Mouse (Mus musculus) lung, embryonic 16.5 days (tissue): ENCODE measurements around the gene Tanc2. TPM values are rescaled to one million over a fixed set of nuclear protein-coding genes. Genes with fewer than 3 reads are reported as not detected.

Source experiments
- ATAC-seq: fragments of 200-750 bp; cut with Nextera tagmentation; 2 replicates; pipeline ENCODE4 v1.8.0; 2017; ENCODE audit warnings: low read depth, mild to moderate bottlenecking, moderate library complexity
- H3K27ac ChIP-seq: fragments of 300-500 bp; sonication (generic); 2 replicates; pipeline ENCODE4 v1.5.1; 2014; ENCODE audit warnings: mild to moderate bottlenecking, control low read depth, low read length
- H3K27me3 ChIP-seq: fragments of 300-500 bp; sonication (generic); 2 replicates; pipeline ENCODE4 v1.6.1; 2014; ENCODE audit warnings: low read depth, low read length, mixed read lengths; ENCODE audit not compliant: control insufficient read depth, insufficient read depth
- H3K36me3 ChIP-seq: fragments of 300-500 bp; sonication (generic); 2 replicates; pipeline ENCODE4 v1.6.1; 2014; ENCODE audit warnings: low read length; ENCODE audit not compliant: control insufficient read depth, insufficient read depth
- H3K4me1 ChIP-seq: fragments of 300-500 bp; sonication (generic); replicated peaks from 2 replicates; pipeline ENCODE4 v1.6.1; 2014; ENCODE audit warnings: low read length, mixed read lengths; ENCODE audit not compliant: control insufficient read depth, insufficient read depth
- H3K4me2 ChIP-seq: fragments of 300-500 bp; sonication (generic); 2 replicates; pipeline ENCODE4 v1.6.1; 2014; ENCODE audit warnings: low read depth, low read length, control low read depth
- H3K4me3 ChIP-seq: fragments of 300-500 bp; sonication (generic); 2 replicates; pipeline ENCODE4 v1.5.1; 2014; ENCODE audit warnings: mild to moderate bottlenecking, low read length, control low read depth
- H3K9ac ChIP-seq: fragments of 300-500 bp; sonication (generic); 2 replicates; pipeline ENCODE4 v1.6.1; 2014; ENCODE audit warnings: low read length, control low read depth
- H3K9me3 ChIP-seq: fragments of 300-500 bp; sonication (generic); 2 replicates; pipeline ENCODE4 v1.6.1; 2016; ENCODE audit warnings: low read length; ENCODE audit not compliant: control insufficient read depth
- WGBS: fragments of 180-500 bp; shearing (Covaris S2); extraction: QIAGEN DNeasy Blood & Tissue Kit; methylation state at CpG from one replicate; pipeline ENCODE4 v1.1.7; 2014; 5-methylcytosine and 5-hydroxymethylcytosine counted together
- polyA plus RNA-seq: library from polyadenylated mRNA; unstranded; fragments of >200 nt; fragmentation: Nextera tagmentation; extraction: Ambion mirVana; gene quantifications from 2 replicates; pipeline ENCODE4 v1.2.1, GENCODE M21; 2015

Gene Tanc2
- polyA plus RNA-seq, 1 experiment from 2014 or later = 14.8 TPM

DNA sequence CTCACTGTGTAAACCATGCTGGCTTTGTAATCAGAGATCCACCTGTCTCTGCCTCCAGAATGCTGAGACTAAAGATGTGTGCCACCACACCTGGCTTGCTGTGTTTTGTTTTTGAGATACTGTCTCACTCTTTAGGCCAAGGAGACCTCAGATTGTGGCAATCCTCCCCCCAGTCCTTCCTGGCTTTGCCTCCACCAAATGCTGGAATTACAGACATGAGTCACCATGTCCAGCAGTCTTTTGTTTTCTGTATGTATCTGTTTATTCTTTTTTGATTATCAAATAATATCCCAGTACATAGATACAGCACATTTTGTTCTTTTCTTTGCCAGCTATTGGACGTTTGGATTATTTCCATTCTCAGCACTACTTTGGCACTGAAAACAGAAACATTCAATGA, 368.8 kb downstream of the Tanc2 start:
- H3K9me3 ChIP-seq = no peaks in the 10 kb centered on the region
- H3K9ac ChIP-seq = no peak overlapping the region
- no peak overlapping the region for H3K27ac ChIP-seq
- no peaks in the 10 kb centered on the region for H3K36me3 ChIP-seq
- 19% methylated on average over 1 of the region's 1 CpGs for WGBS
- no peak overlapping the region for H3K4me2 ChIP-seq
- no peak overlapping the region for H3K4me3 ChIP-seq
- ATAC-seq = no peak
- no peaks in the 10 kb centered on the region for H3K27me3 ChIP-seq
- peaks cover 9% of the 10 kb centered on the region for H3K4me1 ChIP-seq

GRCm38 (mm10) chr11:105959355-105959754, 369.6 kb downstream of the Tanc2 start:
- H3K27ac ChIP-seq = no peak overlapping the region
- no peaks in the 10 kb centered on the region for H3K27me3 ChIP-seq
- H3K4me2 ChIP-seq = peak overlapping the region; percentile 27
- no peaks in the 10 kb centered on the region for H3K36me3 ChIP-seq
- no peaks in the 10 kb centered on the region for H3K9me3 ChIP-seq
- peak; percentile 51; the same call in 1 of the 2 replicates for ATAC-seq
- H3K4me1 ChIP-seq = peaks cover 9% of the 10 kb centered on the region
- peak overlapping the region; percentile 37 for H3K9ac ChIP-seq
- 6% methylated on average over 17 of the region's 17 CpGs for WGBS
- H3K4me3 ChIP-seq = no peak overlapping the region

DNA sequence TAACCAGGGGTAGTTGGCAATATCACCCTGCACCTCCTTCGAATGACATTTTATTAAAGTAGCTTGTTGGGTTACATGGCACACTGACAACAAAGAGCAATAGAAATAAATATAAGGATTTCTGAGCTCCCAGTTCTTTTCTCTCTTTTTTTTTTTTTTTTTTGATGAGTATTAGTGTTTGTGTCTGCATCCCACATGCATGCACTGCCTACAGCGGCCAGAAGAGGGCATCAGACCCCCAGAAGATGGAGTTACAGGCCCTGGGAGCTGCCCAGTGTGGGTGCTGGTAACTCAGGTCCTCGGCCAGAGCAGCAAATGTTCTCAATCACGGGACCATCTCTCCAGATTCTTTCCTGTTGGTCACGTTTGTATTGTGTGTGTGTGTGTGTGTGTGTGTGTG, 374.9 kb downstream of the Tanc2 start:
- H3K4me3 ChIP-seq = no peak overlapping the region
- H3K27ac ChIP-seq = no peak overlapping the region
- H3K9me3 ChIP-seq = no peaks in the 10 kb centered on the region
- H3K9ac ChIP-seq = no peak overlapping the region
- H3K27me3 ChIP-seq = peaks cover 13% of the 10 kb centered on the region; the same call in 1 of the 2 replicates
- 59% methylated on average over 5 of the region's 5 CpGs for WGBS
- ATAC-seq = no peak
- no peaks in the 10 kb centered on the region for H3K36me3 ChIP-seq
- H3K4me1 ChIP-seq = peaks cover 8% of the 10 kb centered on the region
- no peak overlapping the region for H3K4me2 ChIP-seq

DNA sequence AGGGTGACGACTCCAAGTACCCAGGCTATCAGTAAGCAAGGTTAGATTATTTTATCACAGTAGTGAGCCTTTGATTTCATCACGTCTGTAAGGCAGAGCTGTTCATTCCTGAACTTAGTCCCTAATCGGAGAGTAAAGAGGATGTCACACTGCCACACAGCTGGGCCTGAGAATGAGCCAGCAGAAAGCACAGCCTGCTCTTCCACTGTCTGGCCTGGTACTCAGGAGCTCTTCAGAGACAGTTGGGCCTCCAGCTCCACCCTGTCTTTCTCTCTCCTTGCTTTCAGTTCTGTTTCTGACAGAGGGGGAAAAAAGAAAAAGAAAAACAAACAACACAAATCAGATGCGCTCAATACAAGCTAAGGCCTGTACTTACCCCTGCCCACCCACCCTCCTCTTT, 376.5 kb downstream of the Tanc2 start:
- H3K4me3 ChIP-seq = no peak overlapping the region
- H3K27me3 ChIP-seq = peaks cover 13% of the 10 kb centered on the region; the same call in 1 of the 2 replicates
- no peaks in the 10 kb centered on the region for H3K9me3 ChIP-seq
- no peak overlapping the region for H3K9ac ChIP-seq
- H3K4me2 ChIP-seq = no peak overlapping the region
- no peak for ATAC-seq
- H3K27ac ChIP-seq = no peak overlapping the region
- peaks cover 6% of the 10 kb centered on the region for H3K4me1 ChIP-seq
- H3K36me3 ChIP-seq = no peaks in the 10 kb centered on the region
- whole genome bisulfite sequencing = 59% methylated on average over 4 of the region's 4 CpGs

GRCm38 (mm10) chr11:105967741-105968574, 378.2 kb downstream of the Tanc2 start, which contains the start of gene Ace:
Gene Ace, plus strand, starts transcription at chr11:105967945.
- under 1% methylated on average over 73 of the region's 76 CpGs for WGBS
- H3K27ac ChIP-seq = no peak within 1 kb of the TSS; the same call in 1 of the 2 replicates
- ATAC-seq = peak; percentile 79
- H3K36me3 ChIP-seq = no peaks in the 10 kb centered on the region
- peak within 1 kb of the TSS; percentile 81 for H3K4me2 ChIP-seq
- no peaks in the 10 kb centered on the region for H3K9me3 ChIP-seq
- peaks cover 6% of the 10 kb centered on the region for H3K4me1 ChIP-seq
- peaks cover 13% of the 10 kb centered on the region; the same call in 1 of the 2 replicates for H3K27me3 ChIP-seq
- peak within 1 kb of the TSS; percentile 54 for H3K4me3 ChIP-seq
- peak within 1 kb of the TSS; percentile 66 for H3K9ac ChIP-seq

DNA sequence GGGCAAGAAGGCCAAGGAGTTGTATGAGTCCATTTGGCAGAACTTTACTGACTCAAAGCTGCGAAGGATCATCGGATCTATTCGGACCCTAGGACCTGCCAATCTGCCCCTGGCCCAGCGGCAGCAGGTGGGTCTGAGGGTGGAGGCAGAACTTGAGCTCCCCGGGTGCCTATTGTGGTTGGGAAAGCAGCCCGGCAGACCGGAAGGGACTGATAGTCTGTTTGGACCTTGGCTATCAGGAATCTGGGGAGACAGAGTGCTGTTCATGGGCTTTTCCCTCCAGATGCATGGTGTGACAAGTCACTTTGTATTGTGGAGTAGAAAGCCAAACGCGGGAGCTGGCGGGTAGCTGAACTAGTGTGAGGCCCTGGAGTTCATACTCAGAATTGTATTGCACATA, 379.2 kb downstream of the Tanc2 start:
- no peaks in the 10 kb centered on the region for H3K36me3 ChIP-seq
- H3K4me1 ChIP-seq = peaks cover 6% of the 10 kb centered on the region
- H3K27me3 ChIP-seq = peaks cover 13% of the 10 kb centered on the region; the same call in 1 of the 2 replicates
- peak overlapping the region; percentile 54 for H3K4me3 ChIP-seq
- H3K9me3 ChIP-seq = no peaks in the 10 kb centered on the region
- H3K4me2 ChIP-seq = peak overlapping the region; percentile 81
- WGBS = 46% methylated on average over 10 of the region's 10 CpGs
- H3K9ac ChIP-seq = peak overlapping the region; percentile 66
- no peak overlapping the region for H3K27ac ChIP-seq
- no peak for ATAC-seq

GRCm38 (mm10) chr11:105969516-105969915, 379.7 kb downstream of the Tanc2 start:
- H3K27me3 ChIP-seq = peaks cover 13% of the 10 kb centered on the region; the same call in 1 of the 2 replicates
- peaks cover 6% of the 10 kb centered on the region for H3K4me1 ChIP-seq
- no peaks in the 10 kb centered on the region for H3K36me3 ChIP-seq
- no peak for ATAC-seq
- 52% methylated on average over 1 of the region's 1 CpGs for WGBS
- no peak overlapping the region for H3K9ac ChIP-seq
- H3K4me2 ChIP-seq = no peak overlapping the region
- no peak overlapping the region; the same call in 1 of the 2 replicates for H3K4me3 ChIP-seq
- no peak overlapping the region for H3K27ac ChIP-seq
- no peaks in the 10 kb centered on the region for H3K9me3 ChIP-seq

GRCm38 (mm10) chr11:105974593-105974992, 384.8 kb downstream of the Tanc2 start:
- Histone ChIP-seq H3K9ac (no peak overlapping the region), H3K4me3 (no peak overlapping the region), H3K27me3 (no peaks in the 10 kb centered on the region), H3K4me2 (no peak overlapping the region), H3K27ac (no peak overlapping the region), H3K4me1 (no peaks in the 10 kb centered on the region), H3K36me3 (no peaks in the 10 kb centered on the region), H3K9me3 (no peaks in the 10 kb centered on the region)
- ATAC-seq = no peak
- WGBS = 90% methylated on average over 6 of the region's 6 CpGs

DNA sequence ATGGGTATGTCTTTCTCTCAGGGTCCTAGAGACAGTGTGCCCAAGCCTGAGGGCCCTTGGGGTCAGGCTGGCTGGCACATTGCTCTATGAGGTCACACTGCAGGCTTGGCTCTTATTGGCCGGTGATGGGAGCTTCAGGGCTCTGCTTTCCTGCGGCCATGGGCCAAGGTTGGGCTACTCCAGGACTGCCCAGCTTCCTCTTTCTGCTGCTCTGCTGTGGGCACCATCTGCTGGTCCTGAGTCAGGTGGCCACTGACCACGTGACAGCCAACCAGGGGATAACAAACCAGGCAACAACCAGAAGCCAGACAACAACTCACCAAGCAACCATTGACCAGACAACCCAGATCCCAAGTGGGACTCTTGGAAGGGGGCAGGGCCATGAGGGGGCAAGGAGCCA, 385.3 kb downstream of the Tanc2 start:
- no peak overlapping the region for H3K27ac ChIP-seq
- H3K36me3 ChIP-seq = no peaks in the 10 kb centered on the region
- H3K4me1 ChIP-seq = no peaks in the 10 kb centered on the region
- no peak overlapping the region for H3K9ac ChIP-seq
- no peak overlapping the region for H3K4me3 ChIP-seq
- H3K27me3 ChIP-seq = no peaks in the 10 kb centered on the region
- H3K9me3 ChIP-seq = no peaks in the 10 kb centered on the region
- no peak overlapping the region for H3K4me2 ChIP-seq
- 61% methylated on average over 3 of the region's 3 CpGs for WGBS
- no peak for ATAC-seq
